Mouse (Mus musculus) hindbrain, postnatal 0 days (tissue): ENCODE measurements at regions not wholly inside any gene's neighbourhood (a gene's known extent, or its start where the extent isn't known, plus 50 kb on each side); places are given as distances from the start of the nearest gene placed in this dataset.
A peak's percentile ranks its signal among the peaks of the same experiment; 100 is the strongest.

Experiments used
- ATAC-seq: fragments of 200-750 bp; cut with Nextera tagmentation; 2 replicates; pipeline ENCODE4 v1.8.0; 2017; ENCODE audit warnings: mild to moderate bottlenecking, moderate TSS enrichment, moderate library complexity
- DNase-seq: peaks from one replicate; pipeline ENCODE4 v3.0.0-alpha.2; 2015; ENCODE audit warnings: low spot score
- H3K27ac ChIP-seq: fragments of 300-500 bp; sonication (generic); 2 replicates; pipeline ENCODE4 v1.5.1; 2014; ENCODE audit warnings: mild to moderate bottlenecking
- H3K27me3 ChIP-seq: fragments of 300-500 bp; sonication (generic); 2 replicates; pipeline ENCODE4 v1.6.1; 2014; ENCODE audit warnings: low read length, mixed read lengths; ENCODE audit not compliant: insufficient read depth
- H3K36me3 ChIP-seq: fragments of 300-500 bp; sonication (generic); 2 replicates; pipeline ENCODE4 v1.6.1; 2014; ENCODE audit warnings: low read length, mixed read lengths; ENCODE audit not compliant: insufficient read depth
- H3K4me1 ChIP-seq: fragments of 300-500 bp; sonication (generic); 2 replicates; pipeline ENCODE4 v1.6.1; 2014; ENCODE audit warnings: antibody characterized with exemption, low read length, mixed read lengths; ENCODE audit not compliant: insufficient read depth
- H3K4me2 ChIP-seq: fragments of 300-500 bp; sonication (generic); 2 replicates; pipeline ENCODE4 v1.6.1; 2014; ENCODE audit warnings: low read depth, mild to moderate bottlenecking, low read length, moderate library complexity, mixed read lengths
- H3K4me3 ChIP-seq: fragments of 300-500 bp; sonication (generic); 2 replicates; pipeline ENCODE4 v1.5.1; 2014; ENCODE audit warnings: low read length
- H3K9ac ChIP-seq: fragments of 300-500 bp; sonication (generic); replicated peaks from 2 replicates; pipeline ENCODE4 v1.6.1; 2014; ENCODE audit warnings: mild to moderate bottlenecking, low read length, moderate library complexity, mixed read lengths
- H3K9me3 ChIP-seq: fragments of 300-500 bp; sonication (generic); 2 replicates; pipeline ENCODE4 v1.6.1; 2016; ENCODE audit warnings: low read length, mixed read lengths
- CTCF ChIP-seq: IDR thresholded peaks from 2 replicates; pipeline ENCODE4 v1.5.1; 2016; ENCODE audit warnings: antibody characterized with exemption, control low read depth, low read depth
- WGBS: fragments of 180-500 bp; shearing (Covaris S2); extraction: QIAGEN DNeasy Blood & Tissue Kit; methylation state at CpG from one replicate; pipeline ENCODE4 v1.1.7; 2014; 5-methylcytosine and 5-hydroxymethylcytosine counted together

DNA sequence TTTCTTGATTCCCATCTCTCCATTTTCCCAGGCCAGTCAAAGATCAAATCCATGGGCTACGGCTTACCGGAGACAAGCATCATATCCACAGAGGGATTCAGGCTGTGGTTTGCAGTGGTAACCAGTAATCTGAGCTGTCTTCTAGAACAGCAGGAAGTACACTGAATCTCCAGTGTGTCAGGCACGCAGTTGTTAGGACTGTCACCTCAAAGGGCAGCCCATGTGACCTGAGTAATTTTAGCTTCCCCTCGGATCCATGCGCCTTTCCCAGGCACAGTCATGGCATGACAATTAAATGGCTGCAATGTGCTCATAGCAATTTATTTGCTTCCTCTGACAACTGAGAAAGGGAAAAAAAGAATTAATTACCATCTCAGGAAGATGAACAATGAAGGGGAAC lies 98.2 kb downstream of the Snx19 start:
- ATAC-seq = no peak
- WGBS = 56% methylated on average over 5 of the region's 5 CpGs

DNA sequence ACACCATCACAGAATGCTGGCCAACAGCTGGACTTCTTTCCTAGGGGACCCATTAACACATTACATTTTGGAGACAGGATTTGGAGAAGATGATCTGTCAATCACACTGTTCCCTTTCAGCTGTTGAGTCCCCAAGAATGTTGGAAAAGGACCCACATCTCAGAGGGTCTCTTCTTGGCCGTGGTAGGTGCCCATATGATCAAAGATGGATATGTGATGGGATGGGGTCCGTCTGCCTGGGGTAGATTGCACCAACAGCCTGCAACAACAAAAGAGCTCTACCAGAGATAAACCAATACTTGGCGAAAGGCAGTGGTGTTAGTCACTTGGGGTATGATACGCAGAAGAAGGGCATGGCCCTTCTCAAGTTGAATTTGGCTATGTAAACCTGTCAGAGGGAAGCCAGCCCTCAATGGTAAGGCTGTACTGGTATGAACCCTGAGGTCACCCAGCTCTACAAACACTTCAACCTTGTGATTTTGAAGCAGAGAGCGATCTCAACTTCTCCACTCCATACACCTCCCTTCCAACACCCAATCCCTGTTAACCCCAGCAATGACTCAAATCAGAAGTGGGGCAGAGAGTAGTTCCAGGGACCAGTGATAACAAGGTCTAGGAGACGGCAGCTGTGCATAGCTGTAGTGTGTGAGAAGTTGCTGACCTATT lies 97.6 kb downstream of the Snx19 start:
- H3K36me3 ChIP-seq = no peaks in the 10 kb centered on the region
- H3K27me3 ChIP-seq = no peaks in the 10 kb centered on the region
- TF ChIP-seq CTCF = no peak
- H3K9ac ChIP-seq = no peak overlapping the region
- no peak overlapping the region for H3K27ac ChIP-seq
- H3K4me1 ChIP-seq = 0 out of 2 replicates have a peak, but pooled peaks cover 7% of the 10 kb centered on the region
- ATAC-seq = no peak
- no peak overlapping the region for H3K4me2 ChIP-seq
- DNase-seq = no peak
- H3K9me3 ChIP-seq = no peaks in the 10 kb centered on the region
- WGBS = 92% methylated on average over 6 of the region's 6 CpGs
- no peak overlapping the region for H3K4me3 ChIP-seq

More for the DNA sequence above, 98.2 kb downstream of the Snx19 start:
- Histone ChIP-seq H3K9me3 (no peaks in the 10 kb centered on the region), H3K27me3 (no peaks in the 10 kb centered on the region), H3K36me3 (no peaks in the 10 kb centered on the region), H3K27ac (no peak overlapping the region), H3K4me1 (0 out of 2 replicates have a peak, but pooled peaks cover 4% of the 10 kb centered on the region), H3K9ac (no peak overlapping the region), H3K4me2 (no peak overlapping the region), H3K4me3 (no peak overlapping the region)
- no peak for DNase-seq
- no peak for TF ChIP-seq CTCF

DNA sequence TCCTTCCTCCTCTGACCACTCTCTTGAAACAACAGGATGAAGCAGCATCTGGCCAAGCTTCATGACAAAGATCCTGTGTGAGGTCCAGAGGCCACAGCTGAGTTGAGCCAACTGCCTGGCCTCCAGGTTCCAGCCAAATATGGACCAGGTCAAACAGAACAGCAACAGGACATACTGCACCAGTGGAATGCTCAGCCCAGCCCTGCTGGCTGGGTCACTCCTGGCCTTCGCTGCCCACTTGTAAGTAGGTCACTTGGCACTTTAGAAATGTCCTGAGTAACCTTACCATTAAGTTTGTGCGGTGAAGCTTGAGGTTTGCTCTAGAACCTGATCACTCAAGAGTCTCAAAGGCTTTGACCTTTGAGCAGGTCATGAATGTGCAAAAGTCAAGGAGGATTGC lies 96.9 kb downstream of the Snx19 start:
- TF ChIP-seq CTCF = no peak
- Histone ChIP-seq H3K4me2 (no peak overlapping the region), H3K4me1 (0 out of 2 replicates have a peak, but pooled peaks cover 7% of the 10 kb centered on the region), H3K27ac (no peak overlapping the region), H3K4me3 (no peak overlapping the region), H3K9me3 (no peaks in the 10 kb centered on the region), H3K9ac (no peak overlapping the region), H3K27me3 (no peaks in the 10 kb centered on the region), H3K36me3 (no peaks in the 10 kb centered on the region)
- DNase-seq (no peak), ATAC-seq (no peak)
- WGBS = 92% methylated on average over 2 of the region's 2 CpGs

DNA sequence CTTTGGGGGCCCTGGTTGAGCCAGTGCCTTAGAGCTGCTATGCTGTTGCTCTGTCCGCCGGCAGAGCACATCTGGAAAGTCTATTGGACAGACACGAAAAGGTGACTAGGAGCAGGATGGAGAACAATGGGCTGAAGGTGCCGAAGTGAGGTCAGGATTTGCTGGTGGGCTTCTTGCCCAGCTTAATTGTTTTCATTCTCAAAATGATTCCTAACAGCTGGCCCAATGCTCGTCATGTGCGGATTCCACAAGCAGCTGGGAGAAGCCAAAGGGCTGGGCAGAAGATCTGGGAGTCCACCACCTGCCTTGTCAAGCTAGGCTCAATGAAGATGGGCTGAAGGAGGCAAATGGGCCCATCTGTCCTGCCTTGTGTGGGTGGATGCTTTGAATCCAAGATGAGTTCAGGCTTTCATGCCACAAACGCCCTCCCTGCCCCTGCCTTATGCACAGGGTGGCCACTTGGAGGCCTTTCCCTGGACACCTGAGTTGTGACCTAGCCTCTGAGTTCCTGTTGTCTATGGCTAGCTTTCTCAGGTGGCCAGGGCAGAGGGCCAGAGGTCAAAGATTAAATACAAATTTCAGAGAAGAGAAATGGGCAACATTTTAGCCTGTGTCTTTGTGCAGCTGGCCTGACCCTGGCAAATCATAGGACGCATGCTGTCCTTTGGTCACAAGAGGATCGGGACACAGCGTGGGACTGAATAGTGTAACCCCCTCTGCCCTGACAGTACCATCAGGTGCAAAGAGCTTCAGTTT lies 95.9 kb downstream of the Snx19 start:
- WGBS = 80% methylated on average over 10 of the region's 10 CpGs

DNA sequence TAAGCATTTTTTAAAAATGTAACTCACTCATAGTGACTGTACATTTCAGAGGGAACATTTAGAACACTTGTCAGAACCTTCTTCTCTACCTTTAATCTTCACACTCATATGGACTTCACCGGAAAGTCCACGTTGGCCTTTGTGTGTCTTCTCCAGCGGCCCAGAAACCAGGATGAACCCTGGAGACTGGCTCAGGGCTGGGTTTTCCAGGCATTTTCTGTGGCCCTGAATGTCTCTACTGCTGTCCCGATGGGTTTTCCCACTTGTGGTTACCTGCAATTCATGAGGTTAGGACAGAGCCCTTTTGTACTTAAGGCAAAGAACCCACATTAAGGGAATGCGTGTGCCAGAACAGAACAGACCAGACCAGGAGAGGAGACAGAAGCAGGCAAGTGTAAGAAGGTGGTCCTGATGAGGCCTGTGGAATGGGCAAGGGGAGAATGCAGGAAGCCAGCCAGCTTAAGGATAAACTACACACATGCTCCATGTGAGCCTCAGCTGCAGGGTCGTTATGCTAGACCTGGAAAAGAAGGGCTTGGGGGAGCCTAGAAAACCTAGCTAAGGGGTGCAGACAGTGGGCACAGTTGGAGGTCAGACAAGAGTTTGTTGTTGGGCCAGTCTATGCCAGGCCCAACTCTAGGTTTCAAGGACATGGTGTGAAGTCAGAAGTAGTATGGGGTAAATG lies 94.8 kb downstream of the Snx19 start:
- Histone ChIP-seq H3K9ac (no peak overlapping the region), H3K27me3 (no peaks in the 10 kb centered on the region), H3K36me3 (no peaks in the 10 kb centered on the region), H3K9me3 (no peaks in the 10 kb centered on the region), H3K27ac (peak overlapping the region; percentile 61), H3K4me3 (no peak overlapping the region), H3K4me2 (no peak overlapping the region), H3K4me1 (0 out of 2 replicates have a peak, but pooled peaks cover 7% of the 10 kb centered on the region)
- TF ChIP-seq CTCF = no peak
- WGBS = 90% methylated on average over 6 of the region's 6 CpGs
- no peak for DNase-seq
- ATAC-seq = no peak

More for the DNA sequence above, 95.9 kb downstream of the Snx19 start:
- no peak overlapping the region for H3K27ac ChIP-seq
- H3K27me3 ChIP-seq = no peaks in the 10 kb centered on the region
- TF ChIP-seq CTCF = no peak
- H3K9ac ChIP-seq = no peak overlapping the region
- ATAC-seq (no peak), DNase-seq (no peak)
- H3K4me1 ChIP-seq = 0 out of 2 replicates have a peak, but pooled peaks cover 7% of the 10 kb centered on the region
- H3K4me3 ChIP-seq = no peak overlapping the region
- H3K4me2 ChIP-seq = no peak overlapping the region
- no peaks in the 10 kb centered on the region for H3K9me3 ChIP-seq
- H3K36me3 ChIP-seq = no peaks in the 10 kb centered on the region

DNA sequence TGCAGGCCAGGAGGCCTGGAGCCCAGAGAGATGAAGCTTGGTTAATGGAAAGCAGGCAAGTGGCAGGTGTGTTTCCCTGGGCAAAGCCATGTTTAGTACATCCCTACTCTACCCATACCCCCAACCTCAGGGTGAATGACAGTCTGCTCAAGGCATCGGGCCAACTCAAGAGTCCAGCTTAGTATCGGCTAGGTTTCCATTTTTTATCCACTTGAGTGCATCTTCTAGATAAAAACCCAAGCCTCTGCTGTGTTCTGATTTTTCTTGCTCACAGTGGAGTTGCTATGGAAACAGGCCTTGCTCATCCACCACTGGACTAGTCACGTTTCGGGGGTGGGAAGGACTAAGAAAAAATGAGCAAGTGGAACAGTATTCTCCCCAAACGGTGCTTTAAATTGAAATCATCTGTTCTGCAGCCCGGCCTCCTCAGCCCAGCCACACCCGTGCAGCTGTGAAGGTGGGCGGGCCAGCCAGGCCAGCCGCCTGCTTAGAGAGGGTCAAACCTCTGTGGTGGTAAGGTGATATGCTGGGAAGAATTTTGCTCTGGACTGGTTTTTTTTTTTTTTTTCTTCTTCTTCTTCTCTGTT lies 94.0 kb downstream of the Snx19 start:
- 23% methylated on average over 9 of the region's 9 CpGs for WGBS
- DNase-seq (peak; percentile 83), ATAC-seq (peak; percentile 85)
- Histone ChIP-seq H3K9me3 (no peaks in the 10 kb centered on the region), H3K4me2 (no peak overlapping the region), H3K4me1 (0 out of 2 replicates have a peak, but pooled peaks cover 7% of the 10 kb centered on the region), H3K9ac (no peak overlapping the region), H3K36me3 (no peaks in the 10 kb centered on the region), H3K27me3 (no peaks in the 10 kb centered on the region), H3K27ac (peak overlapping the region; percentile 61), H3K4me3 (no peak overlapping the region)
- TF ChIP-seq CTCF = no peak
